Mouse (Mus musculus) MN1 (cell line): Measurements from ENCODE around the gene Utp11.

Experiments used
- DNase-seq: peaks from one replicate; pipeline ENCODE4 v3.0.0-alpha.2; 2016; ENCODE audit warnings: low spot score

Utp11 gene

DNA sequence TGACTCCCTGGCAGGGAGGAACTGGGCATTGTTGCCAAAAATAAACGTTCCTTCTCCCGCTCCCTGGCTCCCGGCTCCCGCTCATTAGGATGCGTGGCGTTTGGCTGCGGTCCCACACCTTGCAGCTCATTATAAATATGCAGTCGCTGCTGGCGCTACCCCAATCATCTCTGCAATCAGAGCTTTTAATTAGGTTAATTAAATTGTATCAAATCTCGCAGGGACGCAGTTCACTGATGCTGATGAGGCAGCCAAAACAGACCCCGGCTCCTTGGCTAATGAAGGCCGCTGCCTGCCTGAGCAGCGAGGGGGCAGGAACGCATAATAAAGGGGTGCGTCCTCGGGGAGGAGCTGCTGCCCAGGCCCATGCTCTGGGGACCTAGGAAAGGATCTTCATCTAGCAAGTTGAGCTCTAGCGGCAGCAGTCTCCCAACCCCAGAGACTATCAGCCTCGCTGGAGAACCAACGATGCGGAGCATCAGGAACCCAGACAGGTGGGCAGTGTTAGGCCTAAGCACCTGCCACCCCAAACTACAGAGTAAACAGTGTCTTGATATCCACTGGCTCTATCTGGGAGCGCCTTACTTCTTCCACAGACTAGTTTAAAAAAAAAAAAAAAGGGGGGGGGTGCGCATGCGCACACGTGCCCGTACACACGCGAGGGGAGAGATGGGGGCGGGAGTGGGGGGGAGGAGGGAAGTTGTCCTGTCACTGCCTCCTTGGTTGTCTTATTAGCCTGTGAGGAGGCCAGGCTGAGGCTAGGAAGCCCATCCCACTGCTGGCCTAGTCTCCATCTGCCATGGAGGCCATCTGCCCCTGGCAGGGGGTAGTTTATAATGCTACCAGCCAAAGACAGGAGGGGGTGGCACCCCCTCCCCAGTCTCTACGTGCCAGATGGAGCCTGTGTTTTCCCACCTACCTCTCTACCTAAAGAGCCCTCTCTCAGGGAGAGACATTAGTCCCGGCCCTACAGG lies 20.8 kb downstream of the Utp11 start:
- DNase-seq, result peak; percentile 59

DNA sequence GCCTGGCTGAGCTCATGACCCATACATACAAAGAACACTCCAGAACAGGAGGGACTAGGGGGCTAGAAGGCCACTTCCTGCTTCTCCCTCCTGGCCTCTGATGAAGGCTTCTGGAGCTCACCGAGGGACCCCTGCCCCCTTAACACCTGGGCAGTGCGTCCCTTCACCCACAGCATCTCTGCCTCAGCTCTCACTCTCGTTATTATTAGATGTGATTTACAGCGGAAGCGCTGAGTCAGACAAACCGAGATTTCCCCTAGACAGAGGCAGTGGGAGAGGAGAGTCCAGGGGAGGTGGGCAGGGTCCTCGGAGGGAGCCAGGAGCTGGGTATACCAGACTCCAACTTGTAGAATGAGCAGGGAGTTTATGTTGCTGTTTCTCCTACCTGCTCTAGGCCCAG lies 21.8 kb downstream of the Utp11 start:
- no peak for DNase-seq

DNA sequence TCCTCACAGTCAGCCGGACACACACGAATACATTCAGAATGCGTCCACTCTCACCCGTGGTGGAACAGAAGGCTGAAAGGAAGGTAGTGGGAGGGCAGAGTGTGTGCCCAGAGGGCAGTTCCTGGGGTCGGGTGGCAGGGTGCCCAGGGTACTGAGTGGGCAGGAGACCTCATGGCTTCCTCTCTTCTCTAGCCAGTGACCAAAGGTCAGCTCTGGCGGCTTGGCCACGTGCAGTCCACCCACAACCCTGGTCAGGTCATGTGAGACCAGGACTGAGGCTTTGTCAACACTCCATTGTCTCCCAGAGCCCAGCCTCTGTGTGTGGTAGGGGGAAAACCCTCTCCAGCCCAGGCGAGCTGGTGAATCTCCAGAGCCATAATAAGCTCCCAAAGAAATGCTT lies 23.2 kb downstream of the Utp11 start:
- no peak for DNase-seq

- no peak for DNase-seq
Measured at GRCm38 (mm10) chr4:124668078-124668477, 25.3 kb downstream of the Utp11 start.

DNA sequence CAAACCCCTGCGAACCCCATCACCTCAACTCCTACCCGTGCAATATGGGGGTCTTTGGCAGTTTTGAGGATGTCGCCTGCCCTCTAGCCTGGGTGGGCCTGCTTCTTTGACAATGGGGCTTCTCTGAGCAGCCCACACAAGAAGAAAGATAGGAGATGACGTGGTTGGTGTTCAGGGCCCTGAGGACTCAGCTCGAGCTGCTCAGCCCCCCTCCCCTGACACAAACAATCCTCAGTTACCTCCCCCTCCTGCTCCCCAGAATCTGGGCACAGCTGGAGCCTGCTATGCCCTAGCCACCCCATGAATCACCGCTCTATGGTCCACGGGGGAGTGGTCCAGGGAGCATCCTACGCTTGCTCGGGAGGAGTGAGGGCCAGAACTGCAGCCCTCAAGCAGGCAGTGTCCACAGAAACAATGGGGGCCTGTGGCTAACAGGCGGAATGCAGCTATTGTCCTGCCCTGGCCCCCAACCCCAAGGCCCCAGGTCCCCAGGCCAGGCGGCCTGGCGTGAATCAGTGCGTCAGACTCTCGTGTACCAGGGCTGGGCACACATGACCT lies 25.8 kb downstream of the Utp11 start:
- no peak for DNase-seq

GRCm38 (mm10) chr4:124664604-124665003 lies 28.8 kb downstream of the Utp11 start:
- no peak for DNase-seq

- no peak for DNase-seq
Measured at GRCm38 (mm10) chr4:124664185-124664584, 29.2 kb downstream of the Utp11 start.

DNA sequence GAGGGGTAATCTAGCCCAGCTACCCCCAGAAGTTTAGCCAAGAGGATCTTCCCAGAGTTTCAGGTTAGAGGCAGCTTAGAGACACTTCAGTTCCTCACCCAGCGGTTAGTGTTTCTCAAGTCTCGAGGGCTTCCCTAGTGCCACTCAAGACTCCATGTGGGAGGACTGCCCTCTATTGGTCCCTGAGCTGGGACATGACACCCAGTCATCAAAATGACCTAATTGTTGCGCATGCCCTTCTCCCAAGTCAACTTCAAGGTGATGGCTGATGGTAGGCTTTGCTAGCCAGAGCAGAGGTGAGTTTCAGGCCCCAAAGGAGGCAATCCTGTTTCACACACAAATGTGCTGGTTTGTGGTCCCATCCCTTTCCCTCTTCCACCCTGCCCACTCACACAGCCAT lies 30.4 kb downstream of the Utp11 start:
- DNase-seq, result no peak

- DNase-seq, result no peak
Measured at GRCm38 (mm10) chr4:124660603-124661002, 32.8 kb downstream of the Utp11 start.

GRCm38 (mm10) chr4:124659251-124660217 lies 33.9 kb downstream of the Utp11 start:
- no peak for DNase-seq

- DNase-seq, result no peak
Measured at GRCm38 (mm10) chr4:124658412-124658851, 35.0 kb downstream of the Utp11 start.

DNA sequence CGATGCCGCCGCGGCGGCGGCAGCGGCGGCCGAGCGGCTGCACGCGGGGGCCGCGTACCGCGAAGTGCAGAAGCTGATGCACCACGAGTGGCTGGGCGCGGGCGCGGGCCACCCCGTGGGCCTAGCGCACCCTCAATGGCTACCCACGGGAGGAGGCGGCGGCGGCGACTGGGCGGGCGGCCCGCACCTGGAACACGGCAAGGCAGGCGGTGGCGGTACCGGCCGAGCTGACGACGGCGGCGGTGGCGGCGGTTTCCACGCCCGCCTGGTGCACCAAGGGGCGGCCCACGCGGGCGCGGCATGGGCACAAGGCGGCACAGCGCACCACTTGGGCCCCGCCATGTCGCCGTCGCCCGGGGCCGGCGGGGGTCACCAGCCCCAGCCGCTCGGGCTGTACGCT lies 35.6 kb downstream of the Utp11 start:
- DNase-seq, result no peak

DNA sequence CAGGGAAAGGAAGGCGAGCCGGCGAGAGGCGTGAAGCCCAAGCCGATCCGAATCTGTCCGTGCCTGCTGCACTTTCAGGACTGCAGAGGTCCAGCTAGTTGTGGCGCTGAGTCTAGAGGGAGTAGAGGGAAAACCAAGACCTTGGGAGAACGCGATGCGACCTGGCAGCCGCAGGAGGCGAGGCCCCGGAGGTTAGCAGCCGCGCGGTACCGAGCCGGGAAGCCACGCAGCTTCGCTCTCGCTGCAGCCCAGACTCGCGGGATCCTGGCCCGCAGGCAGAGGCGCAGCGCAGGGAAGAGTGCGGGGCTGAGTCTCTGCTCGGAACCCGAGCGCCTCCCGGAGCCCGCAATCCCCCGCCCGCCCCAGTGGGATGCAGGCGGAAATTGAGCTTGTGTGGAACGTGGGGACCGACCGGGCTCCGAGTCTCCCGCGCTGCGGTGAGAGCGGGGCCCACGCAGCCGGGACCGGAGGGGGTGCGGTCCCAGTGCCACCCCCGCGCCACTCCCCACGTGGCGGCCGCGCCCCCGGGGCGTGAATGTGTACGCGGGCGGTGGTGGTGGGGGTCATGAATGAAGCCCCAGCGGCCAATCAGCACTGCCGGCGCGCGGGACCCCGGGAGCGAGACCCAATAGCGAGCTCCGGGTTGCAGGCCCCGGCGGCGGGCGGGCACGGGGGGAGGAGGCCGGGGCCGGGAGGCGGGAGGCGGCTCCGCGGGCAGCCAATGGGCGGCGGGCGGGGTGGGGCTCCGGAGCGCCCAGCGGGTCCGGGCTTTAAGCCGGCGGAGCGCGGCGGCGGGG lies 36.3 kb downstream of the Utp11 start:
- no peak for DNase-seq

GRCm38 (mm10) chr4:124656518-124656853 lies 36.9 kb downstream of the Utp11 start, which contains the start of gene Pou3f1:
Pou3f1 (plus strand) TSS chr4:124656807.
- no peak for DNase-seq

DNA sequence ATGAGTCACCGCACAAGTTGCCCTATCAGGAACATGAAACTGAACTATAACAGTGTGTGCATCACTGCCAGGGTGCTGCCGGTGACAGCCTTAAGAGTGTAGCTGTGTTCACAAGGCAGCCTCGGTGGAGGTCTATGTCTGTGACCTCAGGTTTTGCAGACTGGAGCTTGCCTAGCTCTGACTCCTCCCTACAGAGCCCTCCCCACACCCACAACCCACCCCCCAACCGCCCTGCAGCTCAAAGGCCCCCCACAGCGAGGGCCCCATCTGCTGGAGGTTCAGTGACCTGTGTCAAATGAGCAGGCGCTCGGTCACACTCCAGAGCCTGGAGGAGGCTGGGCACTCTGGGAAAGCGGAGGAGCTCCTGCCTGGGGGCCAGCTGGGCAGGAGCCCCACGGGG lies 40.5 kb downstream of the Utp11 start:
- peak; percentile 68 for DNase-seq

DNA sequence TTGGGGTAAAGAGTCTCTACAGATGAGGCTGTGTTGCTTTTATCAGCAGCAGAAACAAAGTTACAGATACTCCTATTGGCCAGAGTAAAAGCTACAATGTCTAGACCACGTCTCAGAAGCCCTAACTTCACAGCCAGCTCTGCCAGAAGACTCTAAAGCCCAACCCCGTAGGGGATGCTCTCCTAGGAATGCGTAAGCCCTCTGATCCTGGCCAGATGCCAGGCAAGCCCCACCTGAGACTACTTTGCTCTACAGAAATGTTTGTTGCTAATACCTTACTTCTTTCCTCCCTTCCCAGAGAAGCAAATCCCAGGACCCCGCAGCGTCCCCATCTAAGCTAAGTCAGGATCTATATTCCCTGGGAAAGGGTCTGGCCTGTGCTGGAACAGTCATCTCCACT lies 45.5 kb downstream of the Utp11 start:
- no peak for DNase-seq

DNA sequence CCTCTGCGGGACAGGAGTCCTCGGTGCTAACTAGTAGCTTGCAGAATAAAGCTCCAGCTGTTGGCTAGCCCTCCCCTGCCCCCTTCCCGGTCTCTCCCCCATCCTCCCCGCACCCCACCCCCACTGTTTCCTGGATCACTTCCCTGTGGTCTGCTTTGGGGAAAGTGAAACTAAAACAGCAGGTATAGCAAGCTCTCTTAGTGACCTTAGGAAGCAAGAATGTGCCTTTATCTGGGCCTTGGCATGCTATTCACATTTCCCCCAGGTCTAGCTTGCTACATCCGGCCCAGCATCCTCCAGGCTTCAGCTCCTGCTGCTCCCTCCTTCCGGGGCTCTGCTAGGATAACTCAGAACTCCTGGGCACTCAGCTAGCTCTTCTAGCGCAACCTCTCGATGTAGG lies 46.8 kb downstream of the Utp11 start:
- peak; percentile 22 for DNase-seq

DNA sequence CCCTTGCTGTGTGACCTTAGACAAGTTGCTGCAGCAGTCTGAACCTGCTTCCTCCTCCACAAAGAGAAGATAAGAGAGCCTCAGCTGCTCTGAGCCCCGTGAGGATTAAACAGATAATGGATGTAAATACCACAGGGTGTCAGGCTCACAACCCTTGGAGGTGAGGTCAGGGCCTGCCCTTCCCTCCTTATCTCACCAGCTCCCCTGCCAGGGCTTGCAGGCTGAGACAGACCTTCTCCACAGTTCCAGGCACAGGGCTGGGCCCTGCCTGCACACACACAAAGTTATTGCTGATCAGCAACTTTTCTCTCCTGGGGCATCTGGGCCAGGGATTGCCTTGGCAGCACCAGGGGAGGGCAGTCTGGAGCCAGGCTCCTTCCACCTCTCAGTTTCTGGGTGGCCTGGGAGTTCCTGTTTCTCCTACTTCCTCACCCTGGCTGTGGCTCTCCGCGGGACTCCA lies 48.4 kb downstream of the Utp11 start:
- peak; percentile 44 for DNase-seq

DNA sequence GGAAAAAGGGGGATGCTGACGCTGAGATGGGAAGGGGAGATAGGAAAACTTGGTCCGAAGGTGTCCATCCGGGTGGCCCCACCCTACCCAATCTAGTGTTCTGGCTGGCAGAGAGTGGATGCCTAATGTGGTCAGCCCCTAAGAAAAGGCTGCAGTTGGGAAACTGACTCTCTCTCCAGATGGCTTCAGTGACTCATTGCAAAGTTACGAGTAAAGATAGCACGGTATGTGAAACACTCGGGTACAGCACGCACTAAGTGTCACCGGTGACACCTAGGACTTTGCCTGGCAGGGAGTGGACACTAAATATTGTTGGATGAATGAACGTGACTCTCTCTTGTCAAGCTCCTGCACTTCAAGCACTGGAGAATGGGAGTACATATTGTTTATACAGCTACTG lies 49.5 kb downstream of the Utp11 start:
- no peak for DNase-seq

- no peak for DNase-seq
Measured at GRCm38 (mm10) chr4:124639715-124640114, 53.7 kb downstream of the Utp11 start.

GRCm38 (mm10) chr4:124633281-124633680 lies 60.1 kb downstream of the Utp11 start:
- no peak for DNase-seq
